Mouse (Mus musculus) frontal cortex, postnatal 10 days (tissue): Measurements from ENCODE around the gene Arfgef2.

Source experiments
- DNase-seq, 2 experiments: peaks; one replicate each; pipeline ENCODE4 v3.0.0; 2022; ENCODE audit warnings: low spot score in 2 of 2, mixed read lengths in 1 of 2

The Arfgef2 gene

GRCm38 (mm10) chr2:166856366-166856765, 51.0 kb downstream of the Arfgef2 start:
- DNase-seq, result no peak

- DNase-seq, result no peak
Observed at GRCm38 (mm10) chr2:166857118-166857517, 51.7 kb downstream of the Arfgef2 start.

- no peak for DNase-seq
Observed at GRCm38 (mm10) chr2:166859214-166859613, 53.8 kb downstream of the Arfgef2 start.

GRCm38 (mm10) chr2:166862505-166862904, 57.1 kb downstream of the Arfgef2 start:
- DNase-seq, result no peak

GRCm38 (mm10) chr2:166865476-166865875, 60.1 kb downstream of the Arfgef2 start:
- DNase-seq, result no peak

GRCm38 (mm10) chr2:166870271-166870865, 65.0 kb downstream of the Arfgef2 start:
- no peak for DNase-seq

GRCm38 (mm10) chr2:166870899-166871298, 65.5 kb downstream of the Arfgef2 start:
- DNase-seq, result no peak

- no peak for DNase-seq
Observed at GRCm38 (mm10) chr2:166874675-166875280, 69.4 kb downstream of the Arfgef2 start.

- no peak for DNase-seq
Observed at GRCm38 (mm10) chr2:166875561-166875960, 70.2 kb downstream of the Arfgef2 start.

- DNase-seq, result no peak
Observed at GRCm38 (mm10) chr2:166876331-166876730, 70.9 kb downstream of the Arfgef2 start.

GRCm38 (mm10) chr2:166885066-166885465, 79.7 kb downstream of the Arfgef2 start:
- DNase-seq, result no peak

GRCm38 (mm10) chr2:166885619-166886018, 80.2 kb downstream of the Arfgef2 start:
- DNase-seq, result no peak

- no peak for DNase-seq
Observed at GRCm38 (mm10) chr2:166886231-166886630, 80.8 kb downstream of the Arfgef2 start.

- no peak for DNase-seq
Observed at GRCm38 (mm10) chr2:166887816-166888215, 82.4 kb downstream of the Arfgef2 start.

- DNase-seq, result no peak
Observed at GRCm38 (mm10) chr2:166891366-166891880, 86.0 kb downstream of the Arfgef2 start.

GRCm38 (mm10) chr2:166892158-166892680, 86.8 kb downstream of the Arfgef2 start:
- no peak for DNase-seq

GRCm38 (mm10) chr2:166893036-166893435, 87.6 kb downstream of the Arfgef2 start:
- DNase-seq, result no peak

GRCm38 (mm10) chr2:166896368-166896767, 91.0 kb downstream of the Arfgef2 start:
- DNase-seq, result no peak

- no peak for DNase-seq
Observed at GRCm38 (mm10) chr2:166896974-166897373, 91.6 kb downstream of the Arfgef2 start.

GRCm38 (mm10) chr2:166899161-166899560, 93.8 kb downstream of the Arfgef2 start:
- no peak for DNase-seq

GRCm38 (mm10) chr2:166899746-166900145, 94.4 kb downstream of the Arfgef2 start:
- DNase-seq, result no peak

- DNase-seq, result no peak
Observed at GRCm38 (mm10) chr2:166900792-166901505, 95.6 kb downstream of the Arfgef2 start.
